Mouse (Mus musculus) testis, adult 2 months (tissue): ENCODE results near the gene Olfr149.

Source experiments
- CTCF ChIP-seq: fragments of 200-500 bp; IDR thresholded peaks from 2 replicates; pipeline ENCODE4 v1.5.1; 2012; ENCODE audit warnings: low read depth, mild to moderate bottlenecking, inconsistent platforms, low read length, moderate library complexity; ENCODE audit not compliant: control insufficient read depth, insufficient read depth, insufficient replicate concordance
- POLR2A ChIP-seq: fragments of 200-500 bp; IDR thresholded peaks from 2 replicates; pipeline ENCODE4 v1.6.1; 2012; ENCODE audit warnings: low read depth, mild to moderate bottlenecking, inconsistent platforms, low read length, moderate library complexity; ENCODE audit not compliant: control insufficient read depth

DNA sequence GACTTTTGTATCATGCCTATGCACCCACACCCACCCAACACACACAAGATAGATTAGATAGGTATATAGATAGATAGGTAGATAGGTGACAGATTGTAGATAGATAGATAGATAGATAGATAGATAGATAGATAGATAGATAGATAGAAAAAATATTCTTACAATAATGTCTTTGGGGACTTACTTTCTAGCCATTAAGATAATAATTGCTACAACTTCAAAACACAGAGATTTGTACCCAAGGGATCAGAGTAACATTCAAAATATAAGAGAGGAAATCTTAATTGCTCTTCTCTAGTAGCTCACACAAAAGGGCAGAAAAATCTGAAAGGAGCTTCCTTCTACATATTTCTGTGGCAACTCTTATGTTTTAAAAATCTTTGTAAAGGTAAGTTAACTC, 39.0 kb upstream of the Olfr149 start, which contains the start of gene Olfr967:
- TF ChIP-seq CTCF (no peak), POLR2A (no peak)
